Comparison of ENCODE assay signal across 16 mouse cellular contexts in genomic region chr4:150678789-150679188, GRCm38 (mm10). TPM values are rescaled to one million over a fixed set of nuclear protein-coding genes. Genes with fewer than 3 reads are reported as not detected.
"Had no signal": no experiment of that assay in that cellular context is flagged by ENCODE, and none has a peak within 500 bp of the region (broad histone marks: within the 10 kb centered on the region; RNA-seq: fewer than 3 reads in every experiment).

No protein-coding gene starts in this region.

- DNase-seq: kidney, adult 18-20 months; kidney, postnatal 14 days; layer of hippocampus, adult 9-11 months; lung, adult 18-20 months; right cerebral cortex, adult 18-20 months; right cerebral cortex, postnatal 25 days; thymus, adult 2 months; thymus, postnatal 25 days had no signal

- H3K9me3 ChIP-seq: intestine, embryonic 15.5 days; kidney, embryonic 15.5 days had no signal

- H3K4me3 ChIP-seq: intestine, embryonic 15.5 days; kidney, embryonic 15.5 days; limb, embryonic 13.5 days; midbrain, embryonic 12.5 days had no signal

- H3K27ac ChIP-seq: intestine, embryonic 15.5 days; limb, embryonic 13.5 days; liver, embryonic 14.5 days; midbrain, embryonic 12.5 days had no signal

- H3K9ac ChIP-seq: intestine, embryonic 15.5 days; kidney, embryonic 15.5 days; limb, embryonic 13.5 days; liver, embryonic 14.5 days; midbrain, embryonic 12.5 days had no signal

- H3K4me1 ChIP-seq: limb, embryonic 13.5 days had no signal

- H3K27me3 ChIP-seq: intestine, embryonic 15.5 days; kidney, embryonic 15.5 days; limb, embryonic 13.5 days had no signal

- H3K4me2 ChIP-seq: intestine, embryonic 15.5 days; kidney, embryonic 15.5 days; limb, embryonic 13.5 days; midbrain, embryonic 12.5 days had no signal

- ATAC-seq: intestine, embryonic 15.5 days; midbrain, embryonic 16.5 days had no signal

- H3K36me3 ChIP-seq: intestine, embryonic 15.5 days; kidney, embryonic 15.5 days; limb, embryonic 13.5 days; midbrain, embryonic 12.5 days had no signal

RNA-seq across cellular contexts. Expression of gene Slc45a1, which starts 26.8 kb away (rescaled TPM):
- total RNA-seq: liver, adult 2 months; megakaryocyte-erythroid progenitor cell, adult 5-6 weeks had no signal
- polyA plus RNA-seq: liver, adult 2 months; liver, embryonic 14.5 days had no signal
